Mouse (Mus musculus): ENCODE data around the gene Atxn7l2. TPM values are rescaled to one million over a fixed set of nuclear protein-coding genes. Genes with fewer than 3 reads are reported as not detected.

Atxn7l2 gene
- total RNA-seq, 4 experiments from 2014 or later, result 8.2 to 23.1 (median 15.0) TPM

DNA sequence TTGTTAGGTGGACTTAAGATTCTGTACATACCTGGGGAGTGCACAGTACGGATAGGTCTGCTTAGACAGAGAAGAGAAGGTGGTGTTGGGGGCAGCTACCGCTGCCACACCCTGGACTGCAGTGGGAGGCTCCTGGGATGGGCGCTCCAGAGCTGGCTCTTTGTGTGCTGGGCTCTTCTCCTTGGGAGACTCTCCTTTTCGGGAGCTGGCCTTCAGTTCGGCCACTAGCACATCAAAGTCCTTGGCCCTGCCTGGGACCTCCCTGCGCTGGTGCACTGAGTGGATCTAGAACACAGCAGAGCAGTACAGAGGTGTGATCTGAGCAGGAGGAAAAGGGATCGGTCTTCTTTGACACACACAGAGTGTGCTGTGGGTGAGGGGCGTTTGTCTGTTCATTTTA lies 5.1 kb downstream of the Atxn7l2 start:
- DNase-seq, result no peak

DNA sequence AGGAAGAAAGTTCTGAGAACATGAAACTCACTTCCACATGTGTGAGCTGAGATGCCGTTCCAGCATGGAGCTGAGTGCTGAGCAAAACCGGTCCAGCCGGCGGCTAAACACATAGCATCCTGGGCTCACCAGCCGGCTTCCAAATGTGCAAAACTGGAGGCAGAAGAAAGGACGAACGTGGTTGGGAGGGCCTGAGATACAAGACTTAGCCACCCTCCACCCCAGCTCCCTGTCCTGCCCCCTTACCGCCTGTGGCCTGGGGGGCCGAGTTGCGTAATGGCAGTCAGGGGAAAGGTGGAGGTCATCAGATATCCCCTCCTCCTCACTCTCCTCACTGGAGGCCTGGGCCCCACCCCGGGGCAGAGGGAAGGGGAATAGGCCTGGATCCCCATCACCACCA lies 6.3 kb downstream of the Atxn7l2 start:
- no peak for DNase-seq

GRCm38 (mm10) chr3:108203621-108204325 lies 7.0 kb downstream of the Atxn7l2 start:
- DNase-seq, result peak; percentile 83

DNA sequence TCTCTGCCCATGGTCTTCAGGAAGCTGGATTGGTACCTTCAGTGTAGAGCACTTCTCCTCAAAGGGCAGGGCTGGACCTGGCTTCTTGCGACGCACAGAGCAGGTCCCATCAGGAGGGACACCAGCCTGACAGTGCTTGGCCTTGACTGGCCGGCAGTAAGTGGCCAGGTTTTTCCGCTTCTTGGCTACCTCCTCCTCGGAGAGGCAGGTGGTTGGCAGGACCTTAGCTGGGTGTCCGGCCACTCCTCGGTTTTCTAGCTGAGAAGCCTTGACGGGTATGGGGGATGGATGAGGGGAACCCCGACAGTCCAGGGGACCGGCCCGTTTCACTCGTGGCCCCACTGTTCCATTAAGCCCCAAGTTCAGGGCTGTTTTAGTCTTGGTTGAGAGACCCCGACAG lies 7.5 kb downstream of the Atxn7l2 start:
- DNase-seq, result no peak

DNA sequence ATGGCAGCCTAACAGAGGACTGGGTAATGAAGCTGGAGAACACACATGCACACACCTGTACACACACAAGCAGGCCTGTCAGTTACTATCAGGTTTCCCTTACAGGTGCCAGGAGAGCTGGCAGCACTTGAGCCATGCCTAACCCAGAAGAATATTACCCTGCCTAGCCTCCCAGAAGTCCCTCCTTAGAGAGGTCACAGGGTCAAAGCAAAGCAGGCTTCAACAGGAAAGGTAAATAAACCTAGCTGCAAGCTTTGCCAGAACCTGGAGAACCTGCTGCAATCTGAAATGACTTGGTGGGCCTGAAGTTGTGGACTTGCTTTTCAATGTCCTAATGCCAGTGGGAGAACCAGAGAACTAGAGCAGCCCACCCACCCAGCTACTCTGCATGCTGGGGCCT lies 8.2 kb downstream of the Atxn7l2 start:
- DNase-seq, result no peak

- peak; percentile 94 for DNase-seq
Observed at GRCm38 (mm10) chr3:108200329-108201323, 10.1 kb downstream of the Atxn7l2 start, which contains the start of gene Cyb561d1. Gene Cyb561d1 (minus strand): TSS chr3:108201212.

DNA sequence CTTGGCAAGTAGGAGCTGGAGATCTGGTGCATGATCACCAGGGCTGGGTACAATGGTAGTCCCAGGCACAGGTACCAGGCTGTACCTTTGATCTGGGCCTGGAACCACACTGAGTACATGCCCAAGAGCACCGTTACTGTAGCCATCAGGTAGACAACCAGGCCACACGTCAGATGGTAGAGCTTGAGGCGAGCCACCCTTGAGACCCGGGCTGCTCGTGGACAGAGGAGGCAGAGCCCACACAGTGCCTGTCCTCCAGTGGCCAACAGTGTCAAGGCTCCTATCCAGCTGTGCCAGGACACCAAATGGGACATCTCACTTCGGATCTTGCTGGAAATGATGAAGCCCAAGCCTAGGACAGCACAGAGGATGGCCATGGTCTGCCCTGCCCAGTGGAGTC lies 11.5 kb downstream of the Atxn7l2 start:
- DNase-seq, result no peak

DNA sequence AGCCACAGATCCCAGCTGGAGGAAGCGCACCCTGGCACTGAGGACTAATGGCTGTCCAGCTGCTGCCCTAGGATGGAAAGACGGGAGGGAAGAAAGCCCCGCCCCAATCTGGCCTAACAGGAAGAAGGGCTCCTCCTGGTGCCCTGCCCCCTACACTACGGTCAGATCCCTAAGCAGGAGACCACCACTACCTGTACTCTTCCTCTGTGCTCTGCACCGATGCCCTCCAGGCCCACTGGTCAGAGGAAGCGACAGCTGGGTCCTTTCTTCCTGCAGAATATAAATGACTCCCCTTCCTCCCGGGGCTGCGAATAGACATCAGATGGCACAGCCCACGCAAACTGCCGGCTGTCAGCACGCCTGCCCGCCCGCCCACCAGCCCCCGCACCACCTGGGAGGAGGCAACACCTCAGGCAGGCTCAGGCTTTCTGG lies 13.7 kb downstream of the Atxn7l2 start:
- no peak for DNase-seq

DNA sequence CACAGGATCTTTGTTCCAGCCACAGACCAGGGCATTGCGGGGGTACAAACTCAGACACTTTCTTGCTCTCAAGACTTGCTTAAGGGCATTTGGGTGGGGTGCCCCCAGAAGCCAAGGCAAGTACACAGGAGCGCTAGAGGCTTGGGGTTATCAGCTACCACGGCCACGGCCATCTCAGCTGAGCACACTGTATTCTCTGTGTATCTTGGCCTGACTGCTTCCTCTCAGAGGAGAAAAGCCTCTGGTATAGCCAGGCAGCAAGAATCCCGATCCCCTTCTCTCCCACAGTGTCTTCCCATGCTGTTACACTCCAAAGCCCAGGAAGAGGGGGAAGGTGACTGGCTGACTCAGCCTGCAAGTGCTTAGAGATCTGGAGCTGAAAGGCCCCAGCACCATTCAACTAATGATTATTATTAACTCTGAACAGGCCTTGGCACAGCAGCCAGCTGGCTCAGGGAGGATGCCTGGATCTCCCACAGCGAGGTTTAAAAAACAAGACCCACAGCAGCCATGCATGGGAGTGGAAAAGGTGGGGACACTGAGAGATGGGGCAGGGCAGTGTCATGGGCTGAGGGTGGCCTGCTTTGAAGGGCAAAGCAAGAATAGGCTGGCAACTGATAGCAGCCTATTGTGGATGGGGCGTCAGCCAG lies 14.7 kb downstream of the Atxn7l2 start:
- DNase-seq, result no peak

- DNase-seq, result no peak
Observed at GRCm38 (mm10) chr3:108195287-108195686, 15.4 kb downstream of the Atxn7l2 start.

GRCm38 (mm10) chr3:108193686-108194085 lies 17.0 kb downstream of the Atxn7l2 start:
- no peak for DNase-seq

GRCm38 (mm10) chr3:108189897-108190296 lies 20.8 kb downstream of the Atxn7l2 start:
- DNase-seq, result no peak

DNA sequence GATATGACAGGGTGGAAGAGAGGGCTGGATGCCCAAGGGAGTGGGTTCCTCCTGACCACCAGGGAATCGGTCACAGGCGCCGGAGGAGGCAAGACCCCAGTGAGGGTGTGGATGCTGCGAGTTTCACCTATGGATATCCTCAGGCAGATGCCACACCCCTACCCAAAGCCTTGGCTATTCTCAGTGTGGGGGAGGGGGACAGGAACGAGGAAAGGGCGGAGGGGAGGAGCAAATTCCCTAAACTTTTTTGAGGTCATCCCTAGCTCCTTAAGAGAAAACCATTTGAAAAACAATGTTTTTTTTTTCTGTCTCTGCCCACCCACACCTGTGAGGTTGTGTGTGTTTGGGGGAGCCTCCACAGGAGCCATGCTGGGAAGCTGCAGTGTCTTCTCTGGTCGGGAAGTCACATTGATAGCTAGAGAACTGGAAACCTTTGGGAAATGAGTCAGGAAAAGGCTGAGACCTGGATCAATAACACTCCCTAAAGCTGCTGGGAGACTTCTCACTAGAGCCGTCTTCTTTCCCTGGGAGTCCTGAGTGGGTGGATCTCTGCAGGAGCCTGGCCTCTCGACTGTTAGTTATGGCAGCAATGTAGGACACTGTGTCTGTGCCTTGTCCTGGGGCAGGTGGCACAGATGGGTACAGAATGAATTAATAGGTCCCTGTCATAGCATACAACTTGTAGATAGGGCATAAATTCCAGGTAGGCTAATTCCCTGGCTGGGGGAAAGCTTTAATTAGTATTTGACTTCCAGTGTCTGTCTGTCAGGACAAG lies 21.8 kb downstream of the Atxn7l2 start:
- DNase-seq, result no peak

DNA sequence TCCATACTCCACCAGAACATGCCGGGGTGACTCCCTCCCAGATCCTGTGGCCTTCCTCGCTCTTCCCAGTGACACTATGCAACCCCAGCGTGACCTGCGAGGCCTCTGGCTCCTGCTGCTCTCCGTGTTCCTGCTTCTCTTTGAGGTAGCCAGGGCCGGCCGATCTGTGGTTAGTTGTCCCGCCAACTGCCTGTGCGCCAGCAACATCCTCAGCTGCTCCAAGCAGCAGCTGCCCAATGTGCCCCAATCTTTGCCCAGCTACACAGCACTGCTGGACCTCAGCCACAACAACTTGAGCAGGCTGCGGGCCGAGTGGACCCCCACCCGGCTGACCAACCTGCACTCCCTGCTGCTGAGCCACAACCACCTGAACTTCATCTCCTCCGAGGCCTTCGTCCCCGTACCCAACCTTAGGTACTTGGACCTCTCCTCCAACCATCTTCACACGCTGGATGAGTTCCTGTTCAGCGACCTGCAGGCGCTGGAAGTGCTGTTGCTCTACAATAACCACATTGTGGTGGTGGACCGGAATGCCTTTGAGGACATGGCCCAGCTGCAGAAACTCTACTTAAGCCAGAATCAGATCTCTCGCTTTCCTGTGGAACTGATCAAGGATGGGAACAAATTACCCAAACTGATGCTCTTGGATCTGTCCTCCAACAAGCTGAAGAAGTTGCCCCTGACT lies 23.5 kb downstream of the Atxn7l2 start:
- no peak for DNase-seq

DNA sequence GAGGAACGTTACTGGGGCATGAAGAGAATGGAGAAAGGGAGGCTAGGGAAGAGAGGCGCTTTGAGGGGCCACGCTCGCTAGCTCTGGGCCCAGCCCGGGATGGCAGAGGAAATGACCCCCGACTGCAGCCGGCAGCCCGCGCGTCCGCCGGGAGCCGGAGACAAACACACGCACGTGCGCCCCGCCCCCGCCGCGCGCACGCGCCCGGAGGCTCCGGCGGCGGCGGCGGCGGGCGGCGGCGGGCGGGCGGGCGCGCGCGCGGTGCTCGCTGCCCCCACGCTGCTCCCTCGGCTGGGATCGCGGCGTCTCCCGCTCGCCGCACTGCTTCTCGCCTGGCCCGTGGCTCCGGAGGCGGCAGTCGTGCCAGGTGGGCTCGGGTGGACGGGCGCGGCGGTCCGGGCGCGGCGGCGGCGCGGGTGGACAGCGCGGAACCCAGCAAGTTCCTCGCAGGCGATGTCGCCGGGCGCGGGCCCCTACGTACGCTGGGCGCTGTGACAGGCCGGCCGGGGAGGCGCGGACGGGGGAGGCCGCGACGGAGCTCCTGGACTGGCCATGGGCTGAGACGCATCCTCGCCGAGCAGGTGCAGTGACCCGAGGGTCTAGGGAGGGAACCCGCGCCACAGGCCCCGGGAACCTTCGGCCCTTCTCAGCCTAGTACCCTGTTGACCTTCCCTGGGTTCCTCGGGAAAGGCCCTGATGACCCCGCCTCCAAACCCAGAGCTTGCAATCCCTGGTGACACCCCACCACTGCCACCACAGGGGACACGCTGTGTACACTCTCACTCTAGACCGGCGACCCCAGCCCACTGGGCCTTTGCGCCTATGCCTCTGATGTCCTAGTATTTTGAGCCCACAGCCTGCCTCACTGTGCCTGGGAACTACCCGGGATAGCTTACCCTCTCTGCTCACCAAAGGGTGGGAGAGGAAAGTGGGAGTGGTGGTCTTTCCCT lies 24.4 kb downstream of the Atxn7l2 start, which contains the start of gene Amigo1:
Gene Amigo1 (plus strand): TSS at position 238 of the 950 bp plus-strand sequence.
- DNase-seq, result no peak

GRCm38 (mm10) chr3:108185460-108186097 lies 25.2 kb downstream of the Atxn7l2 start:
- DNase-seq, result no peak

DNA sequence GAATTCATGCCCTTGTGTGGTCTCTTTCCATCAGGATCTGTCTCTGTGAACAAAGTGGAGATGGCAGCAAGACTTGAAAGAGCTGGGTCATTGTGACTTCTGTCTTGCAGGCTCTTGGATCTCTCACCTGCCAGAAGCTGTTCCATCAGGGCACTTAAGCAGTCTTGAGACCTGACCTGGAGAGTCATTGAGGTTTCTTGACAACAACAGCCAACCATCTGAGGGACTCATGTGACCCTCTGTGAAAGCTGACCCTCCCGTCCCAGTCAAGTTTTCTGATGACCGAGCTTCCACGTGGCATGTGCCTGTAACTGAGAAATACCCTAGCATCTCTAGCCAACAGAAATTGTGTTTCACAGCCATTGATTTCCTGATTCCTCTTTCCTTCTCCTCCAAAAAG lies 26.0 kb downstream of the Atxn7l2 start:
- DNase-seq, result no peak

- no peak for DNase-seq
Observed at GRCm38 (mm10) chr3:108180514-108180913, 30.2 kb downstream of the Atxn7l2 start.
